In genomic region chr11:84661981-84662380, GRCm38 (mm10) we compare ENCODE assay signal across 10 mouse cellular contexts.
DNase-seq lines count a peak whose midpoint lies in the region; ATAC-seq lines count a peak whose summit lies in the region.
"Had no signal": no experiment of that assay in that cellular context is flagged by ENCODE, and none has a peak within 500 bp of the region (broad histone marks: within the 10 kb centered on the region; RNA-seq: fewer than 3 reads in every experiment).

No protein-coding gene starts in this region.

- H3K9ac ChIP-seq in neural tube, embryonic 15.5 days (replicated peaks) = no peak overlapping the region

- H3K36me3 ChIP-seq in neural tube, embryonic 15.5 days = no peaks in the 10 kb centered on the region

- H3K4me2 ChIP-seq in neural tube, embryonic 15.5 days = no peak overlapping the region

- no peaks in the 10 kb centered on the region for H3K9me3 ChIP-seq in neural tube, embryonic 15.5 days (replicated peaks)

- intact Hi-C loops in left cerebral cortex, postnatal 4 days (cut with DNase I) = no loop called here

- WGBS in neural tube, embryonic 15.5 days = 20% methylated on average over 7 of the region's 7 CpGs

- H3K27ac ChIP-seq in neural tube, embryonic 15.5 days (replicated peaks) = no peak overlapping the region

- no peak overlapping the region for H3K4me3 ChIP-seq in neural tube, embryonic 15.5 days (replicated peaks)
- H3K4me3 ChIP-seq: erythroblast, embryonic 14.5 days; megakaryocyte, embryonic 14.5 days had no signal

- H3K27me3 ChIP-seq in neural tube, embryonic 15.5 days (replicated peaks) = no peaks in the 10 kb centered on the region

- DNase-seq in CD4-positive, CD25-positive, alpha-beta regulatory T cell, adult 2 months (ENCODE audit: low read depth, low spot score) = peak; percentile 11
- peak; percentile 74 for DNase-seq in neural tube, embryonic 10.5 days (ENCODE audit: extremely low spot score, low spot score)
- peak; percentile 64 for DNase-seq in hindlimb bud, embryonic 11.5 days (ENCODE audit: extremely low spot score, low read depth, low spot score)
- peak; percentile 57 for DNase-seq in ovary, postnatal 14 days (ENCODE audit: low spot score)
- DNase-seq in left cerebral cortex, postnatal 4 days = no peak
- no peak for DNase-seq in natural killer cell, adult 2 months (ENCODE audit: low spot score in 2 of 2)

- H3K4me1 ChIP-seq in neural tube, embryonic 15.5 days = no peaks in the 10 kb centered on the region
- H3K4me1 ChIP-seq: megakaryocyte, embryonic 14.5 days had no signal

- no peak for ATAC-seq in CD4-positive, CD25-positive, alpha-beta regulatory T cell, adult 4 months
- ATAC-seq in neural tube, embryonic 15.5 days (ENCODE audit: low FRiP score) = no peak

Comparison
In these comparisons a context has a peak if more than half of its experiments do, and no peak if none do; other contexts are left out.
1. DNase-seq: peak in CD4-positive, CD25-positive, alpha-beta regulatory T cell, adult 2 months (single experiment), neural tube, embryonic 10.5 days (single experiment), hindlimb bud, embryonic 11.5 days (single experiment) and ovary, postnatal 14 days (single experiment); none in left cerebral cortex, postnatal 4 days (single experiment) and natural killer cell, adult 2 months (0 of 2).